In genomic region chr1:134039361-134039760, GRCm38 (mm10) we compare ENCODE assay signal across 11 mouse cellular contexts. TPM values are rescaled to one million over a fixed set of nuclear protein-coding genes. Genes with fewer than 3 reads are reported as not detected.
"Had no signal": no experiment of that assay in that cellular context is flagged by ENCODE, and none has a peak within 500 bp of the region (broad histone marks: within the 10 kb centered on the region; RNA-seq: fewer than 3 reads in every experiment).

No protein-coding gene starts in this region.

- H3K9me3 ChIP-seq: kidney, embryonic 15.5 days; midbrain, embryonic 12.5 days had no signal

- H3K27me3 ChIP-seq: kidney, embryonic 15.5 days; midbrain, embryonic 12.5 days had no signal

- DNase-seq: kidney, adult 18-20 months; kidney, postnatal 14 days; lung, adult 18-20 months; right cerebral cortex, postnatal 25 days; thymus, postnatal 4 days had no signal

- H3K4me3 ChIP-seq: kidney, embryonic 15.5 days; midbrain, embryonic 12.5 days had no signal

- H3K27ac ChIP-seq: kidney, embryonic 15.5 days; liver, embryonic 14.5 days; midbrain, embryonic 12.5 days; stomach, postnatal 0 days had no signal

- H3K9ac ChIP-seq: kidney, embryonic 15.5 days; liver, embryonic 14.5 days; midbrain, embryonic 12.5 days had no signal

- H3K4me2 ChIP-seq: kidney, embryonic 15.5 days; midbrain, embryonic 12.5 days had no signal

- H3K36me3 ChIP-seq: kidney, embryonic 15.5 days; midbrain, embryonic 12.5 days had no signal

- ATAC-seq: midbrain, embryonic 16.5 days had no signal

RNA-seq across cellular contexts. Expression of gene Fmod, which starts 2.3 kb away (rescaled TPM):
- total RNA-seq: megakaryocyte-erythroid progenitor cell, adult 5-6 weeks had no signal
